Mouse (Mus musculus) adrenal gland (tissue): ENCODE results near the gene Gpr107.

Experiments
- intact Hi-C: fragments of 180-260 bp; cut with DNase I; formaldehyde crosslinking; loops from one replicate; pipeline ENCODE4 v1.15.1; 2025

The Gpr107 gene

DNA sequence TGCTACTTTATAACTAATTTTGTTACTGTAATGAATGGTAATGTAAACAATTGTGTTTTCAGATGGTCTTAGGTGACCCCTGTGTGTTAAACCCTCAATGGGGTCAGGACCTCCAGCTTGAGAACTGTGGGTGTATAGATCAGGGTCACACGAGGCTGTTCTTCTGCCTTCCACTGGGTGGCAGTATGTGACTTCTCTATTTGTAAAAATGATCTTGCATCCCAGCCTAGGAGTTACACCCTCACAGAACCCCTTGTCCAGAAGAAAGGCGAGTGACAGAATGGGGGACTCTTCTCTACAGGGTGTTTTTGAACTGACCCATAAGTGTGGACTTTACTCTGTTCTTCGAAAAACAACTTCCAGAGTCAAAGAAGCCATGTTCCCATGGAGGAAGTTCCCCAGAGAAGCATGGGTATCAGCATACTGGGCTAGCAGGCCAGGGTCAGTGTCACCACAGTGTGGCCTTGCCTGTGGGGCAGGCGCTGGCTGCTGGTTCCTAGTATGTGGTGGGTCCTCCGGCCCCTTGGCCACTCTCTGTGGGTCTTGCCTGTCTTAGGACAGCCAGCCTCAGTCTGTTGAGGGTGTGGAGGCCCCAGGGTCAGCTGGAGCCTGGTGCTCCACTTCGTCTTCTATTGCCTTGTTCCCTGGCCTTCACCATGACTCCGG, 42.4 kb downstream of the Gpr107 start:
- intact Hi-C loops: loop anchor here (5.0 to 10.0 kb wide), 2 partner anchors 98 to 190 kb away; no protein-coding TSS in a partner anchor

DNA sequence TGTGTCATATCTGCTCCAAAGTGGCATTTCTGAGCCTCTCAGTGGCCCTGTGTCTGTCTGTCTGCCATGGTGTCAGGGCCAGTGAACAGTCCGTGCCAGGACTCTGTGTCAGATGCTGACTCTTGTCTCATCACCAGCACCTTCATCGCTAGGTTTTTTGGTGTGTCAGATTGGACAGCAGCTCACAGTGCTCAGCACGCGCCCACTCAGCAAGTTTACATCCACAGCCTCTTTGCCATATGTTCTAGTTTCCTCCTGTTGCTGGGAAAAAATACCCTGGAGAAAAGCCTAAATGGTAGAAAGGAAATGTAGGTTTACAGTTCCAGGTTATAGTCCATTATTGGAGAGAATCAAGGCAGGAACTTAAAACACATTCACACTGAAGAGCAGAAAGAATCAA, 46.5 kb downstream of the Gpr107 start:
- intact Hi-C loops: loop anchor here (10.0 kb wide), 1 partner anchor 186 kb away; no protein-coding TSS in a partner anchor

DNA sequence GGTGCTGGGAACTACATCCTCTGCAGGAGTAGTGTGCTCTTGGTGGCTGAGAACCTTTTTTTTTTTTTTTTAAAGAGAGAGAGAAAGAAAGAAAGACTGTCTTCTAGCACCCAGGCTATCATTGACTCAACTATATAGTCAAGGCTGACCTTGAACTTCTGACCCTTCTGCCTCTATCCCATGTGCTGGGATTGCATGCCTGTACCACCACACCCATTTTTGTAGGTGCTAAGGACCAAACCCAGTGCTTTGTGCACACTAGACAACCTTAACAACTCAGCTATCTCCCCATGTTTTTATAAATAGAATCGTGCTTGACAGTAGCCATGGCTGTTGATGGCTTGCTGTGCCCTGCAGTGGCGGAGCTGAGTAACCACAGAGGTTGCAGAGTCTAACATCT, 47.9 kb downstream of the Gpr107 start:
- intact Hi-C loops: no loop called here

DNA sequence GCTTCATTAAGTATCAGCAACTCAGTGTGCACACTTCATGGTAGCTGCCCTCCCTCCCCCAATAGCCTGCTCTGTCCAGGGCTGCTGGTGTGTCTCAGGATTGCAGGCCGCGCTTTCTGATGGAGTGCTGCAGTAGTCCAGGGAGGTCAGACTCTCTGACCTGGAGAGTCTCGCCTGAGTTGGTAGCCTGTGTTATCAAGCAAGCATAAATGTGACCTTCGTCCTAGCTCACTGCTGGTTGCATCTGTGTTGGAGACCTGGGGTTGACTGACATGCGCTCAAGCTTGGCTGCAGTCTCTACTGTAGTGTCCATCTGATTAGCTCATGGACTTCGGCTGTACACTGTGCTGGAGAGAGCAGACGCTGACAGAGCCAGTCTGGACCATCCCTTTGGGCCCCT, 49.7 kb downstream of the Gpr107 start:
- intact Hi-C loops: no loop called here

DNA sequence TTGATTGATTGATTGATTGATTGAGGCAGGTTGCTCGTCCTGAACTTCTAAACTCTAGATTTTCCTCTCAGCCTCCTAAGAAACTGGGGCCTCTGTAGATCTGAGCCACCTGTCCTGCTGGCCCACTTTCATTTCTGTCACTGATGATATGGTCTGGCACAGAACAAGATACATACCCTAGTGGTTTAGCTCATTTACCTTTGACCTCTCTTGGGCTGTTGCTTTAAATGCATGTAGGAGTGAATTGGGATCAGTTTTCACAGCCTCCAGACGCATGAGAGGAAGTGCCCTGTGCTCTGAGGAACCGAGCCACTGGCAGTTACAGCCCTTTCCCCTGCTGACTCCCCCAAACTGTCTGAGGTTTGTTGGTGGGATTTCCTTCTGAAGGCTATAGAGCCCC, 50.2 kb downstream of the Gpr107 start:
- intact Hi-C loops: no loop called here

DNA sequence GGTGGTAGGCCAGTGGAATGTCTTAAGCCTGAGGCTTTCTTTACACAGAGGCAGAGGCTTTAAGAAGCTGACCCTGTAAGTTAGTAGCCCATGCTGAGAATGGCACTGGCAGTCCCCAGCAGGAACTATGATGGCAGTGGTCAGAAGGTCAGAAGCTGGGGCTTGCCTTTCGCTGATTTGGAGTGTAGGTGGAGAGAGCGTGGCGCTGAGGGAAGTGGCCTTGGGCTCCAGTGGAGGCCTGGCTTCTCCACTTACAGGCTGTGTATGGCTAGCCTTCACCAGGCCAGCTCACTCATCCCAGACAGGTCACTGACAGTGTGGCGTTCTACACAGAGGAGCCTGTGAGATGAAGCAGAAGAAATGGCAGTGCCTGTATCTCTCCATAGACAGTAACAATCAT, 50.8 kb downstream of the Gpr107 start:
- intact Hi-C loops: no loop called here

DNA sequence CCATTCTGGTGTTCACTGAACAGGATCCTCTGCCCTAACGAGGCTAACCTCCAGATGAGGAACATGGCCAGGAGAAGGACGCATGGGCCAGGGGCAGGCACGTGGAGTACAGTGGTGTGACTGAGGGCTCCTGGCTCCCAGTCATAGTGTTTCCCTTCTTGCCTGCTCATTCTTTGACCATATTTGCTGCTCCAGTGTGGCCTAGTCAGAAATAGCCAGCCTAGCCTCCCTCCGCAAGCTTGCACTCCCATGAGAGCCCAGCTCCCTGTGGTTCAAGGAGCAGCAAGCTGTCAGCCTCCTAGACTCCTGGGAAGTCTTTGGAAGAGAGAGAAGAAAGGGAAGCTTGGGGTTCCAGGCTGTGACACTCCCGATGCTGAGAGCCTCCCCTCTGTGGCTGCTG, 52.6 kb downstream of the Gpr107 start:
- intact Hi-C loops: no loop called here

DNA sequence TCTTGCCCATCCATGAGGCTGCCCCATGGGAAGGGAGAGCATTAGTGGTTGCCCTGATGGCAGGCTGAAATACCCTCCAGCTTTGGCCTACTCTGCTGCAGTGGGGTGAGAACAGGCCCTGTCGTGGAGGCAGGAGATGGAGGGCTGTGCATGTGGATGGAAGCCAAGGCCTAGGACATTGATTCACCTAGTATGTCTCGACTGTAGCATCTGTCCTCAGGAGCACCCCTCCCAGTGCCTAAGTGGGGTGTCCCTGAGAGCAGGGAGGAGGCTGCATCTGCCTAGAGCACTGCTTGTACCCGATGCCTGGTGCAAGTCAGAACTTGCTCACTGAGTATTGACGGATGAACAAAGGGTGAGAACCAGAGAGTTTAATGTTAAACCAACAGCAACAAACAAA, 54.1 kb downstream of the Gpr107 start:
- intact Hi-C loops: no loop called here

- intact Hi-C loops: no loop called here
Measured at GRCm38 (mm10) chr2:31206882-31207281, 54.8 kb downstream of the Gpr107 start.

DNA sequence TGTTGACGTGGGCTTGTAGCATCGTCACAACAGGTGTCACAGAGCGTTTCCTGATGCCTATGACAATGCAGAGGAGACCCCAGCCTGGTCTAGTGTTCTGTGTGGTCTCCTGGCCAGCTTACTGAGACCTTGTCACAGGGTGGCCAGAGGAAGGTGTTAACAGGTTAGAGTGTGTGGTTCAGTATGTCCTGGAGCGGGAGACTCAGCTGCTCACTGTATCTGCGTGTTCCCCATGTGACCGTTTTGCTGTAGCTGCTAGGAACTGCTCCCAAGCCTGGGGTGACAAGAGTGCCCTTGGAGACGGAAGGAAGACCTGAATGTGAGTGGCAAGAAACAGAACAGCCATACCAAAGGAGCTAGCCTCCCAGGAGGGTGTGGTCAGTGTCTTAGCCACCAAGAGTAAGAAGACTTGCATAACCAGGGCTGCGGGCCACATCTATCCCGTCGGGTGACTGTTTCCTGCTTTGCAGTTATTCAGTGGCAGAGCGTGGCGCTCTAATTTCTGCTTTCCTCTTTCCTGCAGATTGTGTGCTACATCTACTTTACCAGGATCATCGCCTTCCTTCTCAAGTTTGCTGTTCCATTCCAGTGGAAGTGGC, 56.5 kb downstream of the Gpr107 start:
- intact Hi-C loops: no loop called here

- intact Hi-C loops: no loop called here
Measured at GRCm38 (mm10) chr2:31209525-31209924, 57.4 kb downstream of the Gpr107 start.

- intact Hi-C loops: no loop called here
Measured at GRCm38 (mm10) chr2:31210144-31210847, 58.2 kb downstream of the Gpr107 start.

- intact Hi-C loops: no loop called here
Measured at GRCm38 (mm10) chr2:31211204-31211603, 59.1 kb downstream of the Gpr107 start.

DNA sequence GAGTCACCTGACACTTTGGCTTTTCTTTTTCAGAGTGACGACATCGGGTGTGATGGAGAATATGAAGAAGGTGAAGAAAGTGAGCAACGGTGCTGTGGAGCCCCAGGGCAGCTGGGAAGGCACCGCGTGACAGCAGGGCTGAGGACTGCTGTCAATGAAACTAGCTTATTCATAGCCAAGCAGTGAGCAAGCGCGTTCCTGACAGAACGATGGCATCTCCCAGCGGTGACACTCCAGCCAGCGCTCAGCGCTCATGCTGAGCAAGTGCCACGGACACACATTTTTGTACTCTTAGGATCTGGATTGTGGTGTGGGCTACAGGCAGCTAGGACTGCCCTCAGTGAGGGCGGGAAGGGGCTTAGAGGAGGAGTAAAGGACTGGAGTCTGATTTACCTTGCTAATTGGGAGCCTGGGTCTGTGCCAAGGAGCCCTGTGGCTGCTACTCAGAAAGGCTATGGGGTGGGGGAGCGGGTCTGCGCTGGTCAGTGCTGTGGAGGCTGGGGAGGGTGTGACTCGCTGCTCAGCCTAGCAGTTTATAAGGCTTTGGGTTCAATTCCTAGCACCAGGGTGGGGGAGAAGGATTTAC, 62.2 kb downstream of the Gpr107 start:
- intact Hi-C loops: no loop called here

GRCm38 (mm10) chr2:31218611-31219010, 66.5 kb downstream of the Gpr107 start:
- intact Hi-C loops: no loop called here

DNA sequence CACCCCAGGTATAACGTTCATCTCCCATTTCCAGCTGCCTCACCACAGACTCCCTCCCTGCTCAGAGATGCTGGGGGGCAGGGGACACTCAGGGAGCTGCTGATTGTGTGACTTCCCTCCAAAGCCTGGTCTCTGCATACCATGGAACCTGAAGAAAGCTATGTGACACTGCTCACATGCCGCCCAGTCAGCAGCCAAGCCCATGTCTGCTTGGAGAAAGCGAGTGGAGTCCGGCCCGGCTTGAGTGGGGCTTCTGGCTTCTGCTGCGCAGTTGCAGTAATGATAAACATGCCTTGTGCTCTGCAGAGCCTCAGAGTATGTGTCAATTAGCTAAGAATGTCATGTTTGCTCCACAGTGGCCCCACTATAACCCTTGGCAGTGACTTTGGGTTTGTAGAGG, 67.4 kb downstream of the Gpr107 start:
- intact Hi-C loops: no loop called here

DNA sequence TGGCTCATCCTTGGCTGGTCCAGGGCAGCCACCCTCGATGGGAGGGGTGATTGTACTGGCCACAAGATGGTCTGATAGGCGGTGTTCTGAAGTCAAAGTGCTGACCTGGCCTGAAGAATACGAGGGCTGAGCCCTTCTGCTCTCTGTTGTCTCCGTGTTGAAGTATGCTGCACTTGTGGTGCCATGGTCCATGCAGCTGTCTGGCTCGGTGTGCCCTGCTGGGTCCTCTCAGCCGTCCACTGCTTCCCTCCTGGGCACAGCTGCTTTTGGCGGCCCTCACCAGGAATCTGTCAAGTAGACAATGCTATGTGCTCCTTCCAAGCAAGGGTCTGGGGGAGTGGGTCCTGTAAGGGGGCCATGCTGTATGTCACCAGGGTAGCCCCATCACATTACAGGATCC, 68.7 kb downstream of the Gpr107 start:
- intact Hi-C loops: no loop called here

DNA sequence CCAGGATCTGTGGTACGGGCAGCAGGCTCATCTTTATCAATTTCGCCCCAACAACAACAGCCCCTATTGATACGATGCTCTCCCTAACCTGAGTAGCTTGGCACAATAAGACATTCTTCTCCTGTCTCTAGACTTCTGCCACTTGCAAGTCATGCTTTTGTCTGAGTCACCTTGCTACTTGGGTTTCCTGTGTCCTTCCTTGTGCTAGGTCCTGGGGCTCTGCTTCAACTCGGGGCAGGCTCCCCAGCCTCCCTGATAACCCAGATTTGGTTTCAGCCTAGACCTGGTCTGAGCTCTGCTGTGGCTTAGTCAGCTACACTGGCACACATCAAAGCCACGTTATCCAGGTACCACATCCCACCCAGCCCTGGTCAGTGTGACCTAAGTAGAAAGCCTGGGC, 69.5 kb downstream of the Gpr107 start:
- intact Hi-C loops: no loop called here

- intact Hi-C loops: no loop called here
Measured at GRCm38 (mm10) chr2:31228768-31229311, 76.7 kb downstream of the Gpr107 start.

DNA sequence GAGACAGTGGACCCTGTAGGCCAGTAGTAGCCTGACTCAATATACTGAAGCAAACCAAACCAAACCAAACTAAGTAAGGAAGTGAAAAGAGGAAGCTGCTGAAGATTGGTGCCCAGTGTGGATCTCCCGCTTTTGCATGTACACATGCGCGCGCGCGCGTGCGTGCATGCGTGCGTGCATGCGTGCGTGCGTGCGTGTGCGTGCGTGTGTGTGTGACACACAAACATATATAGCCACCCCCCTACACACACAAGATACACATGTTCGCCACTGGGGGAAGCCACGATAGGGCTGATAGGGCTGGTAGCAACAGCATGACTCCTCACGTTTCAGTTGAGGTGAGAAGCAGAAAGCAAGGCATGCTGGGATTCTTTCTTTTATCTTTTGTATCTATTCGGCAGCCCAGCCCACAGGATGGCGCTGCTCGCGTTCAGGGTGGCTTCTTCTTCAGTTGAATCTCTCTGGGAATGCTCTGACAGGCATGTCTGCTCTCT, 87.1 kb downstream of the Gpr107 start:
- intact Hi-C loops: loop anchor here (5.0 kb wide), 1 partner anchor 33 kb away; no protein-coding TSS in a partner anchor

- intact Hi-C loops: loop anchor here (5.0 kb wide), 2 partner anchors 32 to 52 kb away; no protein-coding TSS in a partner anchor
Measured at GRCm38 (mm10) chr2:31239833-31240232, 87.7 kb downstream of the Gpr107 start.

DNA sequence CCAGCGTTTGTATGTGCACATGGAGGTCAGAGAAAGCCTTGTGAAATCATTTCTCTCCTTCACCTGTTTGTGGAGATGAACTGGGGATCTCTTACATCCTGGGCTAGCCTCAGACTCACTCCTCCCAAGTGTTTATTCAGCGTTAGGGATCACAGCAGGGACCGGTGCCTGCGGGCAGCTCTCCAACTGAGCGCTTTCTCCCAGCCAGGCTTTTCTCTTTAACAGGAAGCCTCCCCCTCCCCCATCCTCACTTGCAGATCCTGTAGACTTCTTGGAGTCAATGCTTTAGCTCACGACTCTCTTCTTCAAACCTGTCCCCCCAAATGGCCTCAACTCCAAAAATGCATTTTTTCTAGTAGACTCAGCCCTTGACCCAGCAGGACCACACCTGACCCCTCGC, 89.5 kb downstream of the Gpr107 start:
- intact Hi-C loops: loop anchor here (5.0 kb wide), 1 partner anchor 51 kb away; no protein-coding TSS in a partner anchor
